ENCODE assay signal across 10 mouse cellular contexts in the genomic region with DNA sequence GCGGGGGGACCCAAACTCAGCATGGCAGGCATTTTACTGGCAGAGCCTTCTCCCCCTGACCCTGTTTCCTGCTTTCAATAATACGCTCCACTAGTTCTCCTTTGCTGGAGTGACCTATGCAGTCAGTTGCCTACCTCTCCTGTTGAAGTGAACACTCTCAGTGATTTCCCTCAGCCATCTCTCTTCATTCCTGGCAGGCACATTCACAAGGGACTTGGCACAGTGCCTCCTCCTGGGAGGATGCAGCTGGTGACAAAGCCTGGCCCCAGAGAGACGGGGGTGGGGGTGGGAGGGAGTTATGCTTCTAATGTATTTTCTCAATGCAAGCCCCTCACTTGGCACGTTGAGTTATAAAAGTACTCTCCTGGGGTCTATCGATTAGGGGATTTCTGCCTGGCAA.
A peak's percentile ranks its signal among the peaks of the same experiment; 100 is the strongest.
DNase-seq lines count a peak whose midpoint lies in the region; ATAC-seq and TF ChIP-seq lines count a peak whose summit lies in the region.
"Had no signal": no experiment of that assay in that cellular context is flagged by ENCODE, and none has a peak within 500 bp of the region (broad histone marks: within the 10 kb centered on the region; RNA-seq: fewer than 3 reads in every experiment).

No protein-coding gene starts in this region.

- WGBS in forebrain, embryonic 15.5 days: 25% methylated on average over 5 of the region's 5 CpGs
- WGBS in forebrain, embryonic 12.5 days: 68% methylated on average over 5 of the region's 5 CpGs
- WGBS in stomach, postnatal 0 days: 55% methylated on average over 5 of the region's 5 CpGs

- no peak for TF ChIP-seq EP300 in stomach, postnatal 0 days (optimal IDR thresholded peaks at IDR 0.05)

- H3K4me2 ChIP-seq in forebrain, embryonic 15.5 days (replicated peaks): no peak overlapping the region
- H3K4me2 ChIP-seq in forebrain, embryonic 12.5 days: no peak overlapping the region
- no peak overlapping the region for H3K4me2 ChIP-seq in stomach, postnatal 0 days (replicated peaks; ENCODE audit: low read depth)

- DNase-seq in retina, postnatal 1 day: peak; percentile 77
- no peak for DNase-seq in retina, embryonic 14.5 days (ENCODE audit: low spot score)
- DNase-seq in layer of hippocampus, postnatal 14 days (ENCODE audit: low spot score in 2 of 2): peak; percentile 68 to 83
- DNase-seq in stomach, postnatal 0 days (ENCODE audit: low spot score): peak; percentile 18
- DNase-seq in ovary, postnatal 10 days (ENCODE audit: low spot score): no peak
- no peak for DNase-seq in gastrocnemius, postnatal 4 days (ENCODE audit: low spot score in 2 of 2)

- no peak for TF ChIP-seq CTCF in stomach, postnatal 0 days (IDR thresholded peaks at IDR 0.05; ENCODE audit: low read depth)

- no peak overlapping the region for H3K4me3 ChIP-seq in forebrain, embryonic 15.5 days
- no peak overlapping the region for H3K4me3 ChIP-seq in forebrain, embryonic 12.5 days (replicated peaks)
- no peak overlapping the region for H3K4me3 ChIP-seq in stomach, postnatal 0 days (ENCODE audit: low read depth, low read length)

- no peak overlapping the region for H3K9ac ChIP-seq in forebrain, embryonic 15.5 days (replicated peaks)
- no peak overlapping the region for H3K9ac ChIP-seq in forebrain, embryonic 12.5 days
- H3K9ac ChIP-seq in stomach, postnatal 0 days (ENCODE audit: low read length): no peak overlapping the region

- no peaks in the 10 kb centered on the region for H3K27me3 ChIP-seq in forebrain, embryonic 15.5 days
- H3K27me3 ChIP-seq in forebrain, embryonic 12.5 days: no peaks in the 10 kb centered on the region
- no peaks in the 10 kb centered on the region for H3K27me3 ChIP-seq in stomach, postnatal 0 days (ENCODE audit: control insufficient read depth, insufficient read depth, low read length)

- H3K9me3 ChIP-seq in forebrain, embryonic 15.5 days: no peaks in the 10 kb centered on the region
- no peaks in the 10 kb centered on the region for H3K9me3 ChIP-seq in forebrain, embryonic 12.5 days
- H3K9me3 ChIP-seq in stomach, postnatal 0 days (ENCODE audit: control insufficient read depth, low read length): no peaks in the 10 kb centered on the region

- H3K36me3 ChIP-seq in forebrain, embryonic 15.5 days: no peaks in the 10 kb centered on the region
- no peaks in the 10 kb centered on the region for H3K36me3 ChIP-seq in forebrain, embryonic 12.5 days (replicated peaks)
- H3K36me3 ChIP-seq in stomach, postnatal 0 days (ENCODE audit: control insufficient read depth, insufficient read depth, low read length): no peaks in the 10 kb centered on the region

- H3K4me1 ChIP-seq in forebrain, embryonic 15.5 days: peaks cover 13% of the 10 kb centered on the region
- peaks cover 14% of the 10 kb centered on the region for H3K4me1 ChIP-seq in forebrain, embryonic 12.5 days
- no peaks in the 10 kb centered on the region for H3K4me1 ChIP-seq in stomach, postnatal 0 days (replicated peaks; ENCODE audit: control insufficient read depth, insufficient read depth)

- peak; percentile 78 for ATAC-seq in forebrain, embryonic 15.5 days (replicated peaks)
- no peak for ATAC-seq in forebrain, embryonic 12.5 days (ENCODE audit: low FRiP score)
- no peak for ATAC-seq in stomach, postnatal 0 days (ENCODE audit: low FRiP score, low TSS enrichment)
- ATAC-seq: CD4-positive, CD25-positive, alpha-beta regulatory T cell, adult 4 months had no signal

- peak overlapping the region; percentile 33; the same call in 1 of the 2 replicates for H3K27ac ChIP-seq in forebrain, embryonic 15.5 days (replicated peaks)
- H3K27ac ChIP-seq in forebrain, embryonic 12.5 days: no peak overlapping the region
- H3K27ac ChIP-seq in stomach, postnatal 0 days (replicated peaks): no peak overlapping the region
- H3K27ac ChIP-seq: macrophage had no signal

Comparison
In these comparisons a context has a peak if more than half of its experiments do, and no peak if none do; other contexts are left out.
1. DNase-seq: peak in retina, postnatal 1 day (single experiment), layer of hippocampus, postnatal 14 days (2 of 2) and stomach, postnatal 0 days (single experiment); none in retina, embryonic 14.5 days (single experiment), ovary, postnatal 10 days (single experiment) and gastrocnemius, postnatal 4 days (0 of 2).